Mouse (Mus musculus) activated CD4-positive, CD25-positive, alpha-beta regulatory T cell, adult 4 months (primary cell): ENCODE results near the gene Zfp784. TPM values are rescaled to one million over a fixed set of nuclear protein-coding genes. Genes with fewer than 3 reads are reported as not detected.

Source experiments
- ATAC-seq: one replicate; pipeline ENCODE4 v1.8.0; 2017
- polyA plus RNA-seq, 2 experiments: library from polyadenylated mRNA; unstranded; fragments of 100-300 nt; shearing (Covaris generic); gene quantifications; one replicate each; pipeline ENCODE4 v1.2.1; 2017

Gene Zfp784
- polyA plus RNA-seq, 2 experiments from 2014 or later, result 2.5 to 3.1 TPM

- ATAC-seq, result no peak
These were observed 19.1 kb upstream of the Zfp784 start for GRCm38 (mm10) chr7:5057381-5057780.

GRCm38 (mm10) chr7:5056651-5057263 lies 18.5 kb upstream of the Zfp784 start:
- no peak for ATAC-seq

GRCm38 (mm10) chr7:5053456-5054179 lies 15.4 kb upstream of the Zfp784 start:
- ATAC-seq, result no peak

DNA sequence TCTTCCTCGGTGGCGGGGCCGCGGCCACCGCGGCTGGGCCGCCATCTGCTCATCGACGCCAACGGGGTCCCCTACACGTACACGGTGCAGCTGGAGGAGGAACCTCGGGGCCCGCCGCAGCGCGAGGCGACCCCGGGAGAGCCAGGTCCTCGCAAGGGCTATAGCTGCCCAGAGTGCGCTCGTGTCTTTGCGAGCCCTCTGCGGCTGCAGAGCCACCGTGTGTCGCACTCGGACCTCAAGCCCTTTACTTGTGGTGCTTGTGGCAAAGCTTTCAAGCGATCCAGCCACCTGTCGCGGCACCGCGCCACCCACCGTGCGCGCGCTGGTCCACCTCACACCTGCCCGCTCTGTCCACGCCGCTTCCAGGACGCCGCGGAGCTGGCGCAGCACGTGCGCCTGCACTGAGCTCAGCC lies 14.7 kb upstream of the Zfp784 start:
- no peak for ATAC-seq

DNA sequence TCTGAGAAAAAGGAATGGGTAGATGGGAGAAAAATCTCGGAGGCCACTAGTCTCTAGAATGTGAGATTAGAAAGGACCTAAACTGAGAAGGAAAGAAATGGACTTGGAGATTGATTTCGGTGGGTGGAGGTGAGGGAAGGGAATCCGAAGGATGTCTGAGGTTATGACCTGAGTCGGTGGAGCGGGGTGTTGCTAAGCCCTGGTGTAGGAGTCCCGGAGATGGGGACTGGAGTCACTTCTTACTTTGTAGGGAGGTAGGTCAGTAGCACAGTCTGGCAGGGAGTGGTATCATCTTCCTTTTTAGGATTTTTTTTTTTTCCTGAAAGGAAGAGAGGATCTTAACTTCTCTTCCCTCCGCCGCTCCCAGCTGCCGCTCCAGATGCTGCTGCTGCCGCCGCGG lies 14.2 kb upstream of the Zfp784 start:
- ATAC-seq, result no peak

GRCm38 (mm10) chr7:5051193-5052192 lies 13.2 kb upstream of the Zfp784 start, which contains the start of gene Zfp580:
Gene Zfp580, plus strand, starts transcription at chr7:5051538.
- ATAC-seq, result peak; percentile 50

- ATAC-seq, result no peak
These were observed 9.1 kb upstream of the Zfp784 start for GRCm38 (mm10) chr7:5047313-5047712.

GRCm38 (mm10) chr7:5046112-5046511 lies 7.9 kb upstream of the Zfp784 start:
- no peak for ATAC-seq

DNA sequence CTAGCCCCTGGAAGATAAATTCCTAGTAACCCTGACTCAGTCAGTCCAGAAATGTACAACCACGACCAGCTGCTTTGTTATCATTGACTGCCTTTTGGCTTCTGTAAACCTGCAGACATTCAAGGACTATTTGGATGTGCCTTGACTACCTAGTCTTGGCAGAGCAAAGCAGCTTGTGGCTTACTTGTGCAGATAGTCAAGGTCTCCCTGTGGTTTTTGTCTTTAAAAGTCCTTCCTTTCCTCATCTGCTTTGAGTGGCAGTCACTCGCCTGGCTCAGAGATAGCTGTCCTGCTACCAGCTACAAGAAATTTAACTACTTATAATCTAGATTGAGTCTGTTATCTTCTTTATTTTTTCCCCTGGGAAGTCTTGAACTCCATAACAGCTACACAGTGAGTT lies 6.7 kb upstream of the Zfp784 start:
- ATAC-seq, result no peak

DNA sequence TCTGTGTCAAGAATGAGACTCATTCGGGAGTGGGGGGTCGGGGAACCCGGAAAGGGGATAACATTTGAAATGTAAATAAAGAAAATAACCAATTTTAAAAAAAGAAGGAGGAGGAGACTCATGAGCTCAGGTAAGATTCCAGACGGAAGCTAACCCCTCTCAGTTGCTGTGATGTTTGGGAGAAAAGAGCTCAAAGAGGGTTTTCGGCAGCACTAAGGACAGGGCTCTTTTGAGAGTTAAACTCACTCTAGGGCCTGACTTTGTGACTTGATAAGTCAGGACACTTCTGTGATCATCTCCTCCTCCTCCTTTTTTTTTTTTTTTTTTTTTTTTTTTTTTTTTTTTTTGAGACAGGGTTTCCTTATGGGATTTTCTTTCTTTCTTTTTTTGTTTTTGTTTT lies 694 bp upstream of the Zfp784 start:
- ATAC-seq, result no peak

DNA sequence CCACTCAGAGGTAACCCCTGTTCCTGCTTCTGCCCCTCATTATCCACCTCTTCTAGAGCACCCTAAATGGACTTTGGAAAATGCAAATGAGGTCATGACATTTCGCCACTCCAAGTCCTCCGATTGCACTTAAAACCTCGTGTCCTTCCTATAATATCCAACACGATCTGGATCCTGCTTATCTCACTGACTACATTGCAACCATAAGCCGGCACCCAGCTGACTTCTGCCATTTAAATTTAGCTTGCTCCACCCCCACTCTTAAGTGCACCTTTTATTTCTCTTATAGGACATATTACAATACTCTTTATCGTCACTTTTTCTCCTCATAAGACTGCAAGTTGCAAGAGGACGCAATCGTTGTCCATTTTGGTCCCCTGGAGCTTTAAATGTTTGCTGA lies 779 bp downstream of the Zfp784 start:
- ATAC-seq, result no peak

DNA sequence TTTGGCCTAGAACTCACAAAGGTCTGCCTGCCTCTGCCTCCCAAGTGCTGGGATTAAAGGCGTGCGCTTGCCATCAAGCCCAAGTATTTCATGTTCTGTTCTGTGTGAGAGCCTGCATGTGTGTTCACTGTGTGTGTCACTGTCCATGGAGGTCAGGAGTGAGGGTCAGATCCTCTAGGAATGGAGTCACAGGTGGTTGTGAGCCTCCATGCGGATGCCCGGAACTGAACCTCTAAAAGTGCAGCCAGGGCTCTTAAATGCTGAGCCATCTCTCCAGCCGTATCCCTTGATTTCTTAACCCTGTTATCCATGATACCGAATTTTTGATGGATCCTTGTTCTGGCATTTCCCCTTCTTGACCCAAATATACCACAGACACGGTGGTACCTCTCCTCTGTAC lies 1.2 kb downstream of the Zfp784 start:
- no peak for ATAC-seq

- no peak for ATAC-seq
These were observed 2.1 kb downstream of the Zfp784 start for GRCm38 (mm10) chr7:5036136-5036535.

GRCm38 (mm10) chr7:5035628-5036027 lies 2.6 kb downstream of the Zfp784 start:
- ATAC-seq, result no peak

- ATAC-seq, result no peak
These were observed 4.4 kb downstream of the Zfp784 start, which contains the start of gene 4632433K11Rik for GRCm38 (mm10) chr7:5033818-5034217. Gene 4632433K11Rik, plus strand, starts transcription at chr7:5034118.

GRCm38 (mm10) chr7:5031496-5031895 lies 6.8 kb downstream of the Zfp784 start:
- ATAC-seq, result no peak

DNA sequence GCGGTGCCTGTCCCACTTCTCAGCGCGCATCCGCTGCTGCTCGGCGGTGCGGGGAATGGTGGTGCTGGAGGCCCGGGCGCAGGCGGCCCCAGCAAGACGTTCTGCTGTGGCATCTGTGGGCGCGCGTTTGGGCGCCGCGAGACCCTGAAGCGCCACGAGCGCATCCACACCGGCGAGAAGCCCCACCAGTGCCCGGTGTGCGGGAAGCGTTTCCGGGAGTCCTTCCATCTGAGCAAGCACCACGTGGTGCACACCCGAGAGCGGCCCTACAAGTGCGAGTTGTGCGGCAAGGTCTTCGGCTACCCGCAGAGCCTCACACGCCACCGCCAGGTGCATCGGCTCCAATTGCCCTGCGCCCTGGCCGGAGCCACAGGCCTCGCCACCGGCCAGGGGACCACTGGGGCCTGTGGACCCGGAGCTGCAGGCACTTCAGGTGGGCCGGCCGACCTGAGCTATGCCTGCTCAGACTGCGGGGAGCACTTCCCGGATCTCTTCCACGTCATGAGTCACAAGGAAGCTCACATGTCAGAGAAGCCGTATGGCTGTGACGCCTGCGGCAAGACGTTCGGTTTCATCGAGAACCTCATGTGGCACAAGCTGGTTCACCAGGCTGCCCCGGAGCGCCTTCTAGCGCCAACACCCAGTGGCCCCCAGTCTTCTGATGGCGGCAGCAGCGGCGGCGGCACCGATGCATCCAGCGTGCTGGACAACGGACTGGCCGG lies 7.5 kb downstream of the Zfp784 start:
- no peak for ATAC-seq

DNA sequence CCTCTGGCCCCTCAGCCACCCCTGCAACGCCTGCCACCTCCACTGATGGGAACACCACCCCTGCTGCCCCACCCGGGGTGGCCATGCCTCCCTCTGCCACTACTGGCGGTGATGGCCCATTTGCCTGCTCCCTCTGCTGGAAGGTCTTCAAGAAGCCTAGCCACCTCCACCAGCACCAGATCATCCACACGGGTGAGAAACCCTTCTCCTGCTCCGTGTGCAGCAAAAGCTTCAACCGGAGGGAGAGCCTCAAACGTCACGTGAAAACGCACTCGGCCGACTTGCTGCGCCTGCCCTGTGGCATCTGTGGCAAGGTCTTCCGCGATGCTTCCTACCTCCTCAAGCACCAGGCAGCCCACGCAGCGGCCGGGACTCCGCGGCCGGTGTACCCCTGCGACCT lies 8.3 kb downstream of the Zfp784 start:
- no peak for ATAC-seq

GRCm38 (mm10) chr7:5029543-5029942 lies 8.7 kb downstream of the Zfp784 start:
- ATAC-seq, result no peak

- ATAC-seq, result no peak
These were observed 17.0 kb downstream of the Zfp784 start for GRCm38 (mm10) chr7:5021197-5021596.

DNA sequence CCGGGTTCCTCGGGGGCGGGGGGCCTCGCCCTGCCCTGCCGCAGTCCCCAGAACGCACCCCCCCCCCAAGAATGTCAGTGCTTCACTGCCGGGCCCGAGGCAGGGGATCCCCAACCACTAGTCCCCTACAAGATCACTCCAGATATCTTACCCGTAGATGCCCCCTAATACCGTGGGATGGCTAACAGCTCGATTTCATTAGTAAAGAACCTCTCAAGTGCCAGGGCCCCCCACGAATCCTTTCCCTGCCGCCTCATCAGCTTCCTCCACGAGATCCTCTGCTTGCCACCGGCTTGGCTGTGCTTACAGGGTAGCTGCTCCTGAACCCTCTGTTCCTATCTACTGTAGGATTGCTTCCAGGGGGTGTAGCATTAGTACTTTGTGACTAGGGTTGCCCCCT lies 17.6 kb downstream of the Zfp784 start:
- peak; percentile 5 for ATAC-seq

DNA sequence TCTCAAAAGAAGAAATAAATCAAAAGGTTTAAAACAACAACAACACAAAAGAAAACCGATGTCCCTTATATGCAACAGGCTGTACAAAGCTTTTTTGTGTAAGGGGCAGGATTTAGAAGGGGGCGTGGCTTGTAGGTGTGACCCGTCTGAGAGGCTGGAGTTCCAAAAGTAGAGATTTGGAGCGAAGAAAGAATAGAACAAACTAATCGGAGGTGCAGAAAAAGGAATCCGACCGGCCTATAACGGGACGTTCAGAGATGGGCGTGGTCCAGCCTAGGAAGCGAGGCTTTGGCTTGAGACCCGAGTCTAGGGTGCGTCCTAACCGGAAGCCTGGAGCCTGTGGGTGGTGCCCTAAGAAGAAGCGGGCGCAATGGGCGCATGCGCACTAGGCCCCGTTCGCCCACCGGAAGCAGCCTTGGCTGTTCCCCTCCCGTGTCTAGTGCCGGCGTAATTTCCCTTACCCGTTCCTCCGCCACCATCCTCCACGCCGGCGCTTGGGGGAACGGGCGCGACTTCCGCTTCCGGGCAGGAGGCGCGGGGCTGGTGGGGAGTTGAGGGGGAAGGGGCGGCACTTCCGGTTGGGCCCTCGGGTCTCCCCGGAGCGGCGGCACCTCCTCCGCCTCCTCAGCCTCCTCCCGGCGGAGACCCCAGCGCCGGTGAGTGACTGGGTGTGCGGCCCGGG lies 18.1 kb downstream of the Zfp784 start, which contains the start of the genes Zfp865 and Ccdc106:
Zfp865 (plus strand) TSS at position 377 of the 682 bp plus-strand sequence.
Ccdc106 (plus strand) TSS at position 554 of the 682 bp plus-strand sequence.
- ATAC-seq, result peak; percentile 87
